Comparison of ENCODE assay signal across 15 mouse cellular contexts in genomic region chr15:86070368-86070767, GRCm38 (mm10). TPM values are rescaled to one million over a fixed set of nuclear protein-coding genes. Genes with fewer than 3 reads are reported as not detected.
A peak's percentile ranks its signal among the peaks of the same experiment; 100 is the strongest.
DNase-seq lines count a peak whose midpoint lies in the region; ATAC-seq and TF ChIP-seq lines count a peak whose summit lies in the region.
"Had no signal": no experiment of that assay in that cellular context is flagged by ENCODE, and none has a peak within 500 bp of the region (broad histone marks: within the 10 kb centered on the region; RNA-seq: fewer than 3 reads in every experiment).

No protein-coding gene starts in this region.

- H3K4me2 ChIP-seq in hindbrain, embryonic 15.5 days: no peak overlapping the region
- H3K4me2 ChIP-seq in hindbrain, embryonic 11.5 days (replicated peaks; ENCODE audit: low read depth, low read length): no peak overlapping the region
- no peak overlapping the region for H3K4me2 ChIP-seq in forebrain, embryonic 15.5 days (replicated peaks)
- H3K4me2 ChIP-seq: embryonic facial prominence, embryonic 12.5 days; heart, embryonic 11.5 days had no signal

- TF ChIP-seq POLR2A in bone marrow, adult 2 months (IDR thresholded peaks at IDR 0.05; ENCODE audit: borderline replicate concordance, control insufficient read depth, low read depth, low read length): no peak

- no peaks in the 10 kb centered on the region for H3K27me3 ChIP-seq in hindbrain, embryonic 15.5 days
- no peaks in the 10 kb centered on the region for H3K27me3 ChIP-seq in hindbrain, embryonic 11.5 days (ENCODE audit: control insufficient read depth, insufficient read depth, low read length)
- no peaks in the 10 kb centered on the region for H3K27me3 ChIP-seq in forebrain, embryonic 15.5 days
- no peaks in the 10 kb centered on the region for H3K27me3 ChIP-seq in midbrain, embryonic 10.5 days (ENCODE audit: low read depth, poor library complexity, severe bottlenecking)
- H3K27me3 ChIP-seq: embryonic facial prominence, embryonic 12.5 days had no signal

- H3K36me3 ChIP-seq in hindbrain, embryonic 15.5 days: no peaks in the 10 kb centered on the region
- H3K36me3 ChIP-seq in hindbrain, embryonic 11.5 days (ENCODE audit: control insufficient read depth, insufficient read depth, low read length): no peaks in the 10 kb centered on the region
- no peaks in the 10 kb centered on the region; the same call in 1 of the 2 replicates for H3K36me3 ChIP-seq in forebrain, embryonic 15.5 days
- peaks cover 6% of the 10 kb centered on the region for H3K36me3 ChIP-seq in midbrain, embryonic 10.5 days
- H3K36me3 ChIP-seq: embryonic facial prominence, embryonic 12.5 days had no signal

- 44% methylated on average over 11 of the region's 11 CpGs for WGBS in hindbrain, embryonic 15.5 days
- 69% methylated on average over 11 of the region's 11 CpGs for WGBS in hindbrain, embryonic 11.5 days
- WGBS in bone marrow, adult 2 months: 8% methylated on average over 11 of the region's 11 CpGs
- WGBS in forebrain, embryonic 15.5 days: 12% methylated on average over 11 of the region's 11 CpGs
- 64% methylated on average over 11 of the region's 11 CpGs for whole genome bisulfite sequencing in midbrain, embryonic 10.5 days

- no peak overlapping the region for H3K4me3 ChIP-seq in hindbrain, embryonic 15.5 days
- no peak overlapping the region for H3K4me3 ChIP-seq in hindbrain, embryonic 11.5 days (ENCODE audit: low read depth, low read length)
- no peak overlapping the region for H3K4me3 ChIP-seq in bone marrow, adult 2 months (replicated peaks; ENCODE audit: control insufficient read depth, low read depth, low read length)
- H3K4me3 ChIP-seq in forebrain, embryonic 15.5 days: no peak overlapping the region
- H3K4me3 ChIP-seq in midbrain, embryonic 10.5 days: no peak overlapping the region
- H3K4me3 ChIP-seq: embryonic facial prominence, embryonic 12.5 days had no signal

- DNase-seq in hindbrain, embryonic 11.5 days (ENCODE audit: low spot score): no peak
- DNase-seq in midbrain, embryonic 10.5 days (ENCODE audit: low spot score): no peak
- no peak for DNase-seq in Muller cell, postnatal 12 days (ENCODE audit: inconsistent ontology term)
- DNase-seq: adrenal gland, postnatal 14 days; cerebellum, adult 9-10 months; kidney, postnatal 10 days; lung, postnatal 4 days; retina, postnatal 1 day had no signal

- ATAC-seq in hindbrain, embryonic 15.5 days (ENCODE audit: low FRiP score, low read depth): peak; percentile 46; the same call in 1 of the 2 replicates
- no peak for ATAC-seq in hindbrain, embryonic 11.5 days (ENCODE audit: low FRiP score)
- ATAC-seq in forebrain, embryonic 15.5 days (replicated peaks): peak; percentile 57; the same call in 1 of the 2 replicates
- ATAC-seq in activated CD4-positive, CD25-positive, alpha-beta regulatory T cell, adult 4 months: no peak
- no peak for ATAC-seq in inflammation-experienced regulatory T-cells, adult 6 months

- H3K4me1 ChIP-seq in hindbrain, embryonic 15.5 days (replicated peaks): peaks cover 49% of the 10 kb centered on the region
- H3K4me1 ChIP-seq in hindbrain, embryonic 11.5 days (replicated peaks; ENCODE audit: control insufficient read depth, insufficient read depth, low read length): peaks cover 2% of the 10 kb centered on the region
- H3K4me1 ChIP-seq in bone marrow, adult 2 months (ENCODE audit: control insufficient read depth, insufficient read depth, low read length): peaks cover 13% of the 10 kb centered on the region
- H3K4me1 ChIP-seq in forebrain, embryonic 15.5 days: peaks cover 59% of the 10 kb centered on the region
- peaks cover 46% of the 10 kb centered on the region for H3K4me1 ChIP-seq in midbrain, embryonic 10.5 days

- no peak overlapping the region for H3K9ac ChIP-seq in hindbrain, embryonic 15.5 days
- no peak overlapping the region for H3K9ac ChIP-seq in hindbrain, embryonic 11.5 days (ENCODE audit: low read depth, low read length)
- no peak overlapping the region for H3K9ac ChIP-seq in forebrain, embryonic 15.5 days (replicated peaks)
- H3K9ac ChIP-seq: embryonic facial prominence, embryonic 12.5 days had no signal

- H3K27ac ChIP-seq in hindbrain, embryonic 15.5 days (replicated peaks): peak overlapping the region; percentile 18
- no peak overlapping the region for H3K27ac ChIP-seq in hindbrain, embryonic 11.5 days (ENCODE audit: low read depth, low read length)
- H3K27ac ChIP-seq in bone marrow, adult 2 months (ENCODE audit: control insufficient read depth, insufficient read depth, low read depth, low read length, poor library complexity): peak overlapping the region; percentile 71; the same call in 1 of the 2 replicates
- H3K27ac ChIP-seq in forebrain, embryonic 15.5 days (replicated peaks): peak overlapping the region; percentile 71
- peak overlapping the region; percentile 25; the same call in 1 of the 2 replicates for H3K27ac ChIP-seq in midbrain, embryonic 10.5 days (replicated peaks)
- H3K27ac ChIP-seq: embryonic facial prominence, embryonic 12.5 days had no signal

- no peaks in the 10 kb centered on the region for H3K9me3 ChIP-seq in hindbrain, embryonic 15.5 days
- H3K9me3 ChIP-seq in hindbrain, embryonic 11.5 days (ENCODE audit: control insufficient read depth, low read length): no peaks in the 10 kb centered on the region
- H3K9me3 ChIP-seq in forebrain, embryonic 15.5 days: no peaks in the 10 kb centered on the region
- no peaks in the 10 kb centered on the region; the same call in 1 of the 2 replicates for H3K9me3 ChIP-seq in midbrain, embryonic 10.5 days (replicated peaks)
- H3K9me3 ChIP-seq: embryonic facial prominence, embryonic 12.5 days had no signal

- no peak for TF ChIP-seq CTCF in bone marrow, adult 2 months (IDR thresholded peaks at IDR 0.05; ENCODE audit: control insufficient read depth, insufficient read depth, low read length)

RNA-seq across cellular contexts. Expression of gene Gramd4, which starts 12.9 kb away (rescaled TPM):
- 31.6 and 33.4 TPM in 2 replicates for polyA plus RNA-seq in hindbrain, embryonic 15.5 days (2015; fragmentation: Nextera tagmentation; extraction: Ambion mirVana)
- 8.7 and 10.1 TPM in 2 replicates for polyA plus RNA-seq in hindbrain, embryonic 11.5 days (2014; fragmentation: Nextera tagmentation; extraction: Ambion mirVana)
- polyA plus RNA-seq in bone marrow, adult 2 months (2011; ENCODE audit: insufficient read depth, insufficient read length, low replicate concordance, missing spikeins): 14.1 and 20.7 TPM in 2 replicates
- 48.8 and 52.9 TPM in 2 replicates for polyA plus RNA-seq in forebrain, embryonic 15.5 days (2015; fragmentation: Nextera tagmentation; extraction: Ambion mirVana)
- polyA plus RNA-seq in midbrain, embryonic 10.5 days (2016; fragmentation: Nextera tagmentation; extraction: Ambion mirVana): 14.3 and 16.7 TPM in 2 replicates
- polyA plus RNA-seq in activated CD4-positive, CD25-positive, alpha-beta regulatory T cell, adult 4 months (2017; shearing (Covaris generic)): 10 to 100 TPM; 20.5 to 22.7 TPM
- 10 to 100 TPM; 13.4 to 26.0 (median 22.9) TPM for polyA plus RNA-seq in inflammation-experienced regulatory T-cells, adult 6 months (2017; shearing (Covaris generic))

RNA-seq across cellular contexts. Expression of gene Celsr1, which starts 36.8 kb away (rescaled TPM):
- polyA plus RNA-seq in hindbrain, embryonic 15.5 days (2015; fragmentation: Nextera tagmentation; extraction: Ambion mirVana): 1.4 and 1.6 TPM in 2 replicates
- 4.6 and 5.1 TPM in 2 replicates for polyA plus RNA-seq in hindbrain, embryonic 11.5 days (2014; fragmentation: Nextera tagmentation; extraction: Ambion mirVana)
- 1.3 and 4.2 TPM in 2 replicates for polyA plus RNA-seq in bone marrow, adult 2 months (2011; ENCODE audit: insufficient read depth, insufficient read length, low replicate concordance, missing spikeins)
- polyA plus RNA-seq in forebrain, embryonic 15.5 days (2015; fragmentation: Nextera tagmentation; extraction: Ambion mirVana): 5.8 and 7.2 TPM in 2 replicates
- 3.4 and 3.6 TPM in 2 replicates for polyA plus RNA-seq in midbrain, embryonic 10.5 days (2016; fragmentation: Nextera tagmentation; extraction: Ambion mirVana)
- polyA plus RNA-seq in activated CD4-positive, CD25-positive, alpha-beta regulatory T cell, adult 4 months (2017; shearing (Covaris generic)): 1 to 10 TPM; 3.9 to 4.9 TPM
- polyA plus RNA-seq in inflammation-experienced regulatory T-cells, adult 6 months (2017; shearing (Covaris generic)): 1 to 10 TPM; 4.4 to 5.0 (median 4.7) TPM

Comparison
In these comparisons a context has a peak if more than half of its experiments do, and no peak if none do; other contexts are left out.
1. ATAC-seq: peak in hindbrain, embryonic 15.5 days (single experiment) and forebrain, embryonic 15.5 days (single experiment); none in hindbrain, embryonic 11.5 days (single experiment), activated CD4-positive, CD25-positive, alpha-beta regulatory T cell, adult 4 months (single experiment) and inflammation-experienced regulatory T-cells, adult 6 months (single experiment).